In the genomic region with DNA sequence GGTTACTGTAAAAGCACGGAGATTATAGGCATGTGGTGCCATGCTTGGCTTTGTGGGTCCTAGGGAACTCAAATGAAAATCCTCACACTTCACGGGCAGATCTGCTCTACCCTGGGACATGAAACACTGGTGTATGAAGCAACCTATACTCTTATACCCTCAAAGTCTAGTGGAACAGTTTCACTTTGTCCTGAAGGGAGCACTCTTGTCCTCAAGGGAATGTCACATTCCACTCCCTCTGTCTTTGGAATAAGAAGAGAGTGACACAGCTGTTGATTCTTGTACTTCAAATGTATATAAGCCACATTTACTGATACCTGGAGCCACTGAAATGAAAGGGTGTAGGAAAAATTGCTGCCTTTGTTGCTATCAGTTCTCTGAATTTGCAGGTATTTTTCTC, we compare ENCODE assay signal across 12 mouse cellular contexts.
"Had no signal": no experiment of that assay in that cellular context is flagged by ENCODE, and none has a peak within 500 bp of the region (broad histone marks: within the 10 kb centered on the region; RNA-seq: fewer than 3 reads in every experiment).

A gene (plus strand): TSS at position 301 of the 400 bp plus-strand sequence.

- DNase-seq: retina, postnatal 1 day; right cerebral cortex, adult 18-20 months; right cerebral cortex, postnatal 14 days; right cerebral cortex, postnatal 25 days; right cerebral cortex, postnatal 4 days; spleen, adult 18-20 months; thymus, adult 18-20 months; thymus, adult 2 months; thymus, postnatal 14 days; thymus, postnatal 25 days; thymus, postnatal 36 days; thymus, postnatal 4 days had no signal
